Mouse (Mus musculus): ENCODE measurements around the gene Bik. TPM values are rescaled to one million over a fixed set of nuclear protein-coding genes. Genes with fewer than 3 reads are reported as not detected.

The Bik gene
- polyA plus RNA-seq, 1 experiment from 2014 or later = 2.2 TPM

DNA sequence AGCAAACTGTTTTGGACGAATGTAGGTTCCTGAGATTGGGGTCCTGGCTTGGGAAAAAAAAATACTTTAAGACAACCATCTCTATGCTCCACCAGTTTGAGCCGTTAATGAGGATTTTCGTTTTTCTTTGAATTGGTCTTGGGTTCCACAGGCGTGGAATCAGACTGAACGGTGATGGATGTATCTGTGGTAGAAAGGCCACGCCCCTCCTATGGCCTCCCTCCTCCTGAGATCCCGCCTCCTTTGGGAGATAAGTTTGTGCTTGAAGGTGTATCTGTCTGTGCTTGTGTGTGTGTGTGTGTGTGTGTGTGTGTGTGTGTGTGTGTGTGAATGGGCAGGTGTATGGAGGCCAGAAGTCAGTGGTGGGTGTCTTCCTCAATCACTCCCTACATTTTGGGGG, 5.9 kb downstream of the Bik start:
- peaks cover 42% of the 10 kb centered on the region for H3K27me3 ChIP-seq (replicated peaks)
- H3K9me3 ChIP-seq (replicated peaks) = no peaks in the 10 kb centered on the region
- no peak overlapping the region for H3K27ac ChIP-seq
- peaks cover 11% of the 10 kb centered on the region; the same call in 1 of the 2 replicates for H3K4me1 ChIP-seq
- no peak overlapping the region for H3K4me3 ChIP-seq
- WGBS (ENCODE audit: insufficient replicate concordance) = 39% methylated on average over 7 of the region's 7 CpGs
- no peak overlapping the region for H3K4me2 ChIP-seq
- no peaks in the 10 kb centered on the region for H3K36me3 ChIP-seq
- no peak overlapping the region for H3K9ac ChIP-seq
- no peak for ATAC-seq

DNA sequence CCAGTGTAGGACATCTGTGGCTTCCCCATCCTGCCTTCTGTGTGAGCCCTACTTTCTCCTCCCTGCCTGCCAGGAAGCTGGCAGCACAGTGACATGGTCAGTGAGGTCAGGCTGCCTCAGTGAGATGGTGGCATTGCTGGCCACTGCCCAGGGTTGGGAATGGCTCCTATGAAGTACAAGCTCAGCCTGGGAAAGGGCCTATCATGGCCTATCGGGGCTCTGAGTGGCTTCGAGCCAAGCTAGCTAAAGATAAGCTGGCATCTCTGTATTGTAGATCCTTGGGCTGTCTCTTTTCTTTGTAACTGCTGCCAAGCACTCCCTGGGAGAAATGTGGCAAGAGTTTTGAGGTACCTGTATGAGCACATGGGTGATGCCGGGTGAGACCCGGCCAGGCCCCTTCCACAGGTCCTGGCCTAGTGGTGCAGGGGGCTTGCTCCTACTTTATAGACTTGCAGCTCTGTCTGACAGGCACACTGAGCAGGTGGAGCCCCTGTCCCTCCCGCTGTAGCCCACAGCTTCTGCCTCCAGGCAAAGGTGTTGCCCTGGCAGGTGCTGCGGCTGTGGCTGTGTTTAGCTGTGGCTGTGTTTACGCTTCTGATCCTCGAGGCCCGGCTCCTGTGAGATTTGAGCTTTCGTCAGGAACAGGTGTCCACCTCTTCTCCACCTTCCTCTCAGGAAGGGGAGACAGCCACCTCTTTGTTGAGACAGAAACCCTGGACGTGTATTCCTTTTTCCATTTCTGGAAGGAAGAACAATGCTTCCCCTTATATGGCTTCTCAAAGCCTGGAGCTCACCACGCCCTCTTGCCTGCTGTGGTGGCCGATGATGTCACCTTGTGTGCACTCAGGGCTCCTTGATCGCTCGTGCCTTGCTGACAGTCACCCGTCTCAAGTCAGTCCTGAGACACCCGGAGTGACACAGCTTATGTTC, 8.6 kb downstream of the Bik start:
- H3K4me1 ChIP-seq = peaks cover 13% of the 10 kb centered on the region
- H3K27ac ChIP-seq = 0 out of 2 replicates have a peak overlapping the region, but pooled peaks have one; percentile 23
- peaks cover 16% of the 10 kb centered on the region for H3K27me3 ChIP-seq (replicated peaks)
- no peak overlapping the region for H3K9ac ChIP-seq
- WGBS (ENCODE audit: insufficient replicate concordance) = 65% methylated on average over 17 of the region's 17 CpGs
- no peaks in the 10 kb centered on the region for H3K36me3 ChIP-seq
- no peaks in the 10 kb centered on the region for H3K9me3 ChIP-seq (replicated peaks)
- H3K4me3 ChIP-seq = no peak overlapping the region
- ATAC-seq = no peak
- no peak overlapping the region for H3K4me2 ChIP-seq

DNA sequence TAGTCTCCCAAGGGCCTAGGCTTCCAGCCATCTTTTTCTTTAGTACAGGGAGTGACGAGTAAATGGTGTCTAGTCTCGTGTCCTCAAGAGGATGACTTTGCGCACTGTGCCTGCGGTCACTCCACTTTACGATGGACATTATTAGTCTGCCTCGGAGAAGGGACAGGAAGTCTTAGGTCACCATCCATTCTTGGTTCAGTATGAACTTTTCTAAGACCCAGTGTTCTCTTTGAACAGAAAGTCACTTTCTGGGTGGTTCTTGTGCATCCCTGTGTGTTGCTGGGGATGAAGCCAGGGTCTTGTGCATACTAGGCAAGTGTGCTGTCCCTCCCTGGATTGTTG, 9.2 kb downstream of the Bik start:
- Histone ChIP-seq H3K9me3 (replicated peaks) (no peaks in the 10 kb centered on the region), H3K9ac (no peak overlapping the region), H3K36me3 (no peaks in the 10 kb centered on the region), H3K27ac (no peak overlapping the region), H3K4me1 (peaks cover 11% of the 10 kb centered on the region), H3K4me2 (no peak overlapping the region), H3K4me3 (no peak overlapping the region), H3K27me3 (replicated peaks) (peaks cover 9% of the 10 kb centered on the region)
- ATAC-seq = no peak
- WGBS (ENCODE audit: insufficient replicate concordance) = 71% methylated on average over 6 of the region's 6 CpGs

DNA sequence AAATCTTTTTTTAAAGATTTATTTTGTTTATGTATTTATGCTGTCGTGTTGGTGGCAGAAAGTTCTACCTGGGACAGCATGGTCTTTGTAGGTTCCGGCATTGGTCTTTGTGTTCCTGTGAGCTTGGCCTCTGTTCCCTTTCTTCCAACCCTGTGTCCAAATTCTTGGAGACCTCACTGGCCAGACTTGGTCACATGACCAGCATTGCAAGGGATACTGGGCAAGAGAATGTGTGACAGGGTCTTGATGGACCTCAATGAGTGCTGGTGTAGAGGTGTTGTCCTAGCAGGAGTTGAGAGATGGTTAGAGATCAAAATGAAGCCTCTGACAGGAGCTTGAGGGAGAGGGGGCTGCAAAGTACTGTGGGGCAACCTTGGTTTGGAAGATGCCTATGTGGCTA, 12.2 kb downstream of the Bik start:
- Histone ChIP-seq H3K4me1 (peaks cover 6% of the 10 kb centered on the region), H3K9me3 (replicated peaks) (no peaks in the 10 kb centered on the region), H3K4me3 (no peak overlapping the region), H3K9ac (no peak overlapping the region), H3K4me2 (no peak overlapping the region), H3K36me3 (no peaks in the 10 kb centered on the region), H3K27ac (no peak overlapping the region), H3K27me3 (replicated peaks) (peaks cover 9% of the 10 kb centered on the region; the same call in 1 of the 2 replicates)
- no peak for ATAC-seq
- 74% methylated on average over 2 of the region's 2 CpGs for WGBS (ENCODE audit: insufficient replicate concordance)

DNA sequence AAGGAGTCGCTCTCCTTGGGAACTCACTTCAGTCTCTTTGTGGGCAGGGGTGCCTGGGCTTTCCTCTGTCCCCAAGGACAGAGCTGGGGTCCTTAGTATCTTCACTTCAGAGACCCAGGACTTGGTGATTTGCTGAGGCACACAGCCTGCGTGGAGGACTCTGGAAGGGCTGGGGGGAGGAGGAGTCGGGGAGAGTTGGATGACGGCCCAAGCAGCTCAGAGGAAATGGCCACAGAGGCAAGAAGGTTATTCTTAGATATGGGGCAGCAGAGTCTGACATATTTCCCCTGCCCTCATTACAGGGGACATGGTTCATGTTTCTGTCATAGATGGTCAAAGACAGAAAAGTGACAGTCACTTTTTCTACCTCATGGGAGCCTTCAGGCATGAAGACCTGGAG, 13.2 kb downstream of the Bik start:
- H3K27me3 ChIP-seq (replicated peaks) = peaks cover 9% of the 10 kb centered on the region; the same call in 1 of the 2 replicates
- WGBS (ENCODE audit: insufficient replicate concordance) = 43% methylated on average over 4 of the region's 4 CpGs
- H3K4me1 ChIP-seq = peaks cover 6% of the 10 kb centered on the region
- no peaks in the 10 kb centered on the region for H3K36me3 ChIP-seq
- ATAC-seq = no peak
- H3K4me2 ChIP-seq = no peak overlapping the region
- no peaks in the 10 kb centered on the region for H3K9me3 ChIP-seq (replicated peaks)
- H3K4me3 ChIP-seq = no peak overlapping the region
- no peak overlapping the region for H3K27ac ChIP-seq
- H3K9ac ChIP-seq = no peak overlapping the region

DNA sequence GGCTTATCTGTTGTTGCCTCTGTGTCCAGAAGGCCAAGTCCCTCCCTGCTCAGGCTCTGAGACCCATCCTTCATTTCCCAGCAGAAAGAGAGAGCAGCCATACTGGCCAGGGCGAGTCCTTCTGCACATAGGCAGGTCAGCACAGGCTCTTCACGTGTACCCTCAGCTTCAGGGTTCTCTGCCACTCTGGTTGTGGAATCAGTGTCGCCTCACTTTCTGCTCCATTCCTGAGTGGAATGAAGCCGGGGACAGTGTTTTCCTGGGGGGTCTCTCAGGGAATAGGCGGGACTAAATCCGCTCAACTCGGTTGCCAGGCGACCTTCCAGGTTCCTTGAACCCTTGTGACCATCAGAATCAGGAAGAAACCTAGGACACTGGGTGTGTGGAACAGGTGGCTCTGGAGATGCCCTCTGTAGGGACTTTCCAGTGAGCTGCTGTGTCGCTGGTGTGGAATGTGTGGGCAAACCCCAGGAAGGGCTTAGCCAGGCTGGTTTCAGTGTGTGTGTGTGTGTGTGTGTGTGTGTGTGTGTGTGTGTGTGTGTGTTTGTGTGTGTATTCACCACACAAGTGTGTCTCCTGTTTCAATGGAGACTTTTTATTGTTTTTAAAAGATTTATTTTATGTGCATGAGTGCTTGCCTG, 15.1 kb downstream of the Bik start:
- Histone ChIP-seq H3K36me3 (peaks cover 17% of the 10 kb centered on the region), H3K4me2 (no peak overlapping the region), H3K27ac (no peak overlapping the region), H3K4me3 (no peak overlapping the region), H3K4me1 (peaks cover 6% of the 10 kb centered on the region), H3K27me3 (replicated peaks) (peaks cover 7% of the 10 kb centered on the region; the same call in 1 of the 2 replicates), H3K9ac (no peak overlapping the region), H3K9me3 (replicated peaks) (no peaks in the 10 kb centered on the region)
- WGBS (ENCODE audit: insufficient replicate concordance) = 65% methylated on average over 9 of the region's 9 CpGs
- no peak for ATAC-seq

DNA sequence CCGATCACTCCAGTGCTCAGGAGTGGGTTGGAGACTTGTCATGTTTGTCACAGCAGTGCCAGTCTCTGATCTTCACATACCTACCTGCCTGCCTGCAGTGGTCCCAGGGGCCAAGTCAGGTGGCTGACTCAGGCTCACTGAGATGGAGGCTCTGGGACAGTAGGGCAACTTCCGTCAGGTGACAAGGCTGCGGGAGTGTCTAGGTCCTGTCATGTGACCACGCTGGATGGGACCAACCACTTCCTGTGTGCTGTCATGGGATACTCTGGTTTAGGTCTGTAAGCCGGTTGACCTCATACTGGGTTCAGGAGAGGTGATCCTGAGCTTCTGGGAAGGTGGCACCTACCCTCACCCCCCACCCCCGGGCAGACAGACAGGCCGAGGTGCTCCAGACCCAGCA, 19.4 kb downstream of the Bik start:
- no peaks in the 10 kb centered on the region for H3K4me1 ChIP-seq
- H3K9me3 ChIP-seq (replicated peaks) = no peaks in the 10 kb centered on the region
- ATAC-seq = 0 out of 2 replicates have a peak, but pooled peaks have one; percentile 18
- no peak overlapping the region for H3K4me3 ChIP-seq
- H3K27ac ChIP-seq = no peak overlapping the region
- H3K9ac ChIP-seq = no peak overlapping the region
- H3K4me2 ChIP-seq = no peak overlapping the region
- 76% methylated on average over 7 of the region's 7 CpGs for WGBS (ENCODE audit: insufficient replicate concordance)
- peaks cover 6% of the 10 kb centered on the region; the same call in 1 of the 2 replicates for H3K27me3 ChIP-seq (replicated peaks)
- peaks cover 59% of the 10 kb centered on the region for H3K36me3 ChIP-seq

DNA sequence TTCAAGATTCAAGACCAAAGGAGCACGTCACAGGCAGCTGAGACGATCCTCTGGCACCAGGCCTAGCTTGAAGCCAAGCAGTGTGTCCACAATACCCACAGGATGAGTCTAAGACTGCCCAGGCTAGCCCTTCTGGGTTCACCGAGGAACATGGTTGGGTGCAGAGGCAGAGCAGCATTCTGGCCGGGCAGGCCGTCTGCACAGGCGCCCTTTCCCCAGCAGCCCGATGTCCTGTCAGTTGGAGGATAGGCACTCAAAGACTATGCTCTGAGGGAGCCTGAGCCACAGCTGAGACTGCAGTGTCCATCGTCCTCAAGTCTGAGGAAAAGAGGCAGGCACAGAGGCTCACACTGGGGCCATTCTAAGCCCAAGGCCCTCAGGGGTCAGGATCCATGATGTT, 20.5 kb downstream of the Bik start:
- 85% methylated on average over 8 of the region's 8 CpGs for WGBS (ENCODE audit: insufficient replicate concordance)
- no peak overlapping the region for H3K4me2 ChIP-seq
- H3K9me3 ChIP-seq (replicated peaks) = no peaks in the 10 kb centered on the region
- H3K9ac ChIP-seq = no peak overlapping the region
- peaks cover 69% of the 10 kb centered on the region for H3K36me3 ChIP-seq
- no peak overlapping the region for H3K27ac ChIP-seq
- no peak overlapping the region for H3K4me3 ChIP-seq
- ATAC-seq = no peak
- no peaks in the 10 kb centered on the region for H3K27me3 ChIP-seq (replicated peaks)
- H3K4me1 ChIP-seq = no peaks in the 10 kb centered on the region

DNA sequence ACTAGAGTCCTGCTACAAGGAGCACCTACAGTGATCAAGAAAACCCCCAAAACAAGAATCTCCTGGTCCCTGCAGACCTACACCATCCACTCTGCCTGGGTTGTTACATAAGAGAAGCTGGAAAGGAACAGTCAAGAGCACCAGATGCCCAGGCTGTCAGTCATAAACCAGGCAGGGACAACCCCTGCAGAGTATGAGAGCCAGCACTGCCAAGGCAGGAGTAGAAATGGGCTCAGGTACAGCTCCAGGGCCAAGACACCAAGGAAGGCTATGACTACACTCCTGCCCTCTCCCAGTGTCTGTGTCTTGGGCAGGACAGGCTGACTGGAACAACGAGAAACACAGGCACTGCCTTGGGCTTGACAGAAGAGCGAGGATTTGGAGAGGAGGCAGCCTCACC, 23.5 kb downstream of the Bik start:
- no peaks in the 10 kb centered on the region for H3K27me3 ChIP-seq (replicated peaks)
- no peak for ATAC-seq
- no peak overlapping the region for H3K27ac ChIP-seq
- no peaks in the 10 kb centered on the region for H3K9me3 ChIP-seq (replicated peaks)
- no peak overlapping the region for H3K9ac ChIP-seq
- H3K4me2 ChIP-seq = no peak overlapping the region
- H3K4me1 ChIP-seq = peaks cover 9% of the 10 kb centered on the region
- 79% methylated on average over 2 of the region's 2 CpGs for WGBS (ENCODE audit: insufficient replicate concordance)
- no peak overlapping the region for H3K4me3 ChIP-seq
- peaks cover 81% of the 10 kb centered on the region for H3K36me3 ChIP-seq

DNA sequence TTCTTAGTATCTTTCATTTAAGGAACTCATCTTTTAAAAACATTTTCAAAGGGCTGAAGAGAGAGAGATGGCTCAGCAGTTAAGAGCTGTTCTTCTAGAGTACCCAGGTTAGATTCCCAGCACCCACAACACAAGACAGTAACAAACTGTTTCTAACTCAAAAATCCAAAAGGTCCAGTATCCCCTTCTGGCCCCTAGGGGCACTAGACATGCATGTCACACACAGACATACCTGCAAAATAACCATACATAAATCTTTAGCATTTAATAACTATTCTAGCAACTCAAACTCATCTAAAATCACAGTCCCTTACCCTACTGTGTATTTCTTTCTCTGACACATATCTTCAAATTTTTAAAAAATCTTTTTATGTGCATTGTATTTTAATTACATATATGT, 27.2 kb downstream of the Bik start:
- Histone ChIP-seq H3K36me3 (peaks cover 44% of the 10 kb centered on the region), H3K9me3 (replicated peaks) (no peaks in the 10 kb centered on the region), H3K9ac (no peak overlapping the region), H3K4me2 (no peak overlapping the region), H3K27me3 (replicated peaks) (no peaks in the 10 kb centered on the region), H3K27ac (no peak overlapping the region), H3K4me1 (peaks cover 16% of the 10 kb centered on the region), H3K4me3 (no peak overlapping the region)
- ATAC-seq = no peak

DNA sequence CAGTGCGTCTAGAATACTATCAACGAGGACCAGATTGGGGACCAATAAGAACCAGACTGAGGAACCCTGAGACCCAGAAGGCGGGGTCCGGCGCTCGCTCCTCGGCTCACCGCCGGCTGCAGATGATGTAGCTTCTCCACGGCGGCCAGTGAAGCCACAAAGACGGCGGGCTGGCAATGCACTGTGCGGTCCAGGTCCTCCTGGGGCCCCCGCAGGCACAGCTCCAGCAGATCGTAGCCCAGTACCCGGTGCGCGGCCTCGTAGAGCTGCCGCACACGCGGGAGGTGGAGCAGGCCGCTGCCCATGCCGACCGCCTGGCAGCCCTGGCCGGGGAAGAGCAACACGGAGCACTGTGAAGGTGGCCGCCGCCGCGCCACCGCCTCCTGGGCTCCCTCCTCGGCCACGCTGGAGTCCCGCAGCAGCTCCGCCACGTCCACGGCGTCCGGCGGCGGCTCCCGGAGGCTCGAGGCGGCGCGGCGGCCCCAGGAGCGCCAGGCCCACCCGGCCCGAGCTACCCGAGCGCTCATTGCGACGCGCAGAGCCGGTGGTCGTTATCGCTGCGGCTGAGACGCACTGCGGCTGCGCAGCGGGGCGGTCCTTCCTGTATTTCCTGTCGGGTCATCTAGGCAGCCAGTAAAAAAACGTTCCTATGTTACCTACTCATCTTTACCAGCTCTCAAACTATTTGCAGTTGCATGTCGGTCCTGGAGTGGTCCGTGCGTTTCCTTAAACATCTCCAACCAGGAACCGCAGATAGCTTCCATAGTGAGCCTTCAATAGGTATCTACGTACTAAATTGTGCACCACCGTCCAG, 28.7 kb downstream of the Bik start:
- H3K4me1 ChIP-seq = peaks cover 16% of the 10 kb centered on the region
- peaks cover 28% of the 10 kb centered on the region for H3K36me3 ChIP-seq
- peak; percentile 90 for ATAC-seq
- H3K4me3 ChIP-seq = peak overlapping the region; percentile 90
- under 1% methylated on average over 74 of the region's 74 CpGs for WGBS (ENCODE audit: insufficient replicate concordance)
- no peaks in the 10 kb centered on the region for H3K27me3 ChIP-seq (replicated peaks)
- H3K27ac ChIP-seq = peak overlapping the region; percentile 93
- H3K9me3 ChIP-seq (replicated peaks) = no peaks in the 10 kb centered on the region
- H3K4me2 ChIP-seq = peak overlapping the region; percentile 90
- peak overlapping the region; percentile 97 for H3K9ac ChIP-seq
